Mouse (Mus musculus) layer of hippocampus, adult 11-12 months (tissue): ENCODE measurements around the gene Olfr213.
A peak's percentile ranks its signal among the peaks of the same experiment; 100 is the strongest.
"Not testable (repeated sequence)": the region's sequence is repeated elsewhere in the genome, so short reads cannot be mapped to it uniquely, and the experiment has no call there.

Source experiments
- DNase-seq: peaks from one replicate; pipeline ENCODE4 v3.0.0; 2022; ENCODE audit warnings: low spot score

Olfr213 gene

GRCm38 (mm10) chr6:116538156-116538555 is at the start of gene Olfr213:
Gene Olfr213, plus strand, starts transcription at chr6:116538456.
- DNase-seq = no peak

- DNase-seq = no peak
Measured at GRCm38 (mm10) chr6:116488791-116489190, 49.5 kb upstream of the Olfr213 start, which contains the start of gene Olfr211. Gene Olfr211, plus strand, starts transcription at chr6:116489091.

GRCm38 (mm10) chr6:116493742-116494141 is 44.5 kb upstream of the Olfr213 start:
- DNase-seq = no peak

GRCm38 (mm10) chr6:116495960-116496359 is 42.3 kb upstream of the Olfr213 start:
- DNase-seq = no peak

- not testable (repeated sequence) for DNase-seq
Measured at GRCm38 (mm10) chr6:116506302-116507003, 31.8 kb upstream of the Olfr213 start, which contains the start of gene Olfr212. Gene Olfr212, plus strand, starts transcription at chr6:116506516.

- DNase-seq = no peak
Measured at GRCm38 (mm10) chr6:116514832-116515231, 23.4 kb upstream of the Olfr213 start.

- DNase-seq = no peak
Measured at GRCm38 (mm10) chr6:116542500-116542899, 4.2 kb downstream of the Olfr213 start.

- DNase-seq = not testable (repeated sequence)
Measured at GRCm38 (mm10) chr6:116550841-116551240, 12.6 kb downstream of the Olfr213 start, which contains the start of gene Gm5580. Gene Gm5580, plus strand, starts transcription at chr6:116551141.

- no peak for DNase-seq
Measured at GRCm38 (mm10) chr6:116553935-116554334, 15.7 kb downstream of the Olfr213 start, which contains the start of gene Olfr214. Gene Olfr214, plus strand, starts transcription at chr6:116554235.

- no peak for DNase-seq
Measured at GRCm38 (mm10) chr6:116554952-116555351, 16.7 kb downstream of the Olfr213 start.

GRCm38 (mm10) chr6:116569834-116570233 is 31.6 kb downstream of the Olfr213 start:
- peak; percentile 31 for DNase-seq

GRCm38 (mm10) chr6:116584095-116584494 is 45.8 kb downstream of the Olfr213 start, which contains the start of gene Olfr215:
Gene Olfr215, minus strand, starts transcription at chr6:116584195.
- DNase-seq = no peak
